Mouse (Mus musculus) liver, embryonic 13.5 days (tissue): Measurements from ENCODE around the gene Cobll1. TPM values are rescaled to one million over a fixed set of nuclear protein-coding genes. Genes with fewer than 3 reads are reported as not detected.

Source experiments
- ATAC-seq: fragments of 200-750 bp; cut with Nextera tagmentation; 2 replicates; pipeline ENCODE4 v1.8.0; 2017; ENCODE audit warnings: low read depth, mild to moderate bottlenecking, moderate number of reproducible peaks, moderate library complexity
- DNase-seq: peaks from one replicate; pipeline ENCODE4 v3.0.0; 2022
- H3K27ac ChIP-seq: fragments of 300-500 bp; sonication (generic); 2 replicates; pipeline ENCODE4 v1.5.1; 2015; ENCODE audit warnings: moderate library complexity, mild to moderate bottlenecking, inconsistent platforms
- H3K27me3 ChIP-seq: fragments of 300-500 bp; sonication (generic); 2 replicates; pipeline ENCODE4 v1.6.1; 2015; ENCODE audit warnings: mild to moderate bottlenecking, inconsistent platforms
- H3K36me3 ChIP-seq: fragments of 300-500 bp; sonication (generic); 2 replicates; pipeline ENCODE4 v1.6.1; 2015; ENCODE audit warnings: mild to moderate bottlenecking, inconsistent platforms
- H3K4me1 ChIP-seq: fragments of 300-500 bp; sonication (generic); replicated peaks from 2 replicates; pipeline ENCODE4 v1.6.1; 2015; ENCODE audit warnings: inconsistent platforms
- H3K4me2 ChIP-seq: fragments of 300-500 bp; sonication (generic); 2 replicates; pipeline ENCODE4 v1.6.1; 2015; ENCODE audit warnings: inconsistent platforms, mild to moderate bottlenecking, moderate library complexity
- H3K4me3 ChIP-seq: fragments of 300-500 bp; sonication (generic); replicated peaks from 2 replicates; pipeline ENCODE4 v1.5.1; 2015; ENCODE audit warnings: mild to moderate bottlenecking, inconsistent platforms
- H3K9ac ChIP-seq: fragments of 300-500 bp; sonication (generic); 2 replicates; pipeline ENCODE4 v1.6.1; 2015; ENCODE audit warnings: mild to moderate bottlenecking, inconsistent platforms
- H3K9me3 ChIP-seq: fragments of 300-500 bp; sonication (generic); replicated peaks from 2 replicates; pipeline ENCODE4 v1.6.1; 2016; ENCODE audit warnings: inconsistent platforms
- WGBS: fragments of 180-500 bp; shearing (Covaris S2); methylation state at CpG from one replicate; pipeline ENCODE4 v1.1.7; 2015; ENCODE audit not compliant: insufficient replicate concordance; 5-methylcytosine and 5-hydroxymethylcytosine counted together
- polyA plus RNA-seq: library from polyadenylated mRNA; unstranded; fragments of >200 nt; fragmentation: Nextera tagmentation; extraction: Ambion mirVana; gene quantifications from 2 replicates; pipeline ENCODE4 v1.2.1, GENCODE M21; 2015

The Cobll1 gene
- polyA plus RNA-seq, 1 experiment from 2014 or later: 2.3 TPM

- H3K27ac ChIP-seq: no peak overlapping the region
- H3K4me3 ChIP-seq: no peak overlapping the region
- H3K36me3 ChIP-seq: no peaks in the 10 kb centered on the region
- no peaks in the 10 kb centered on the region for H3K4me1 ChIP-seq
- 73% methylated on average over 6 of the region's 6 CpGs for WGBS
- H3K9ac ChIP-seq: no peak overlapping the region
- H3K27me3 ChIP-seq: no peaks in the 10 kb centered on the region
- no peak for ATAC-seq
- no peak for DNase-seq
- H3K4me2 ChIP-seq: no peak overlapping the region
- no peaks in the 10 kb centered on the region for H3K9me3 ChIP-seq
Measured at GRCm38 (mm10) chr2:65140330-65140922, 98.8 kb downstream of the Cobll1 start.

DNA sequence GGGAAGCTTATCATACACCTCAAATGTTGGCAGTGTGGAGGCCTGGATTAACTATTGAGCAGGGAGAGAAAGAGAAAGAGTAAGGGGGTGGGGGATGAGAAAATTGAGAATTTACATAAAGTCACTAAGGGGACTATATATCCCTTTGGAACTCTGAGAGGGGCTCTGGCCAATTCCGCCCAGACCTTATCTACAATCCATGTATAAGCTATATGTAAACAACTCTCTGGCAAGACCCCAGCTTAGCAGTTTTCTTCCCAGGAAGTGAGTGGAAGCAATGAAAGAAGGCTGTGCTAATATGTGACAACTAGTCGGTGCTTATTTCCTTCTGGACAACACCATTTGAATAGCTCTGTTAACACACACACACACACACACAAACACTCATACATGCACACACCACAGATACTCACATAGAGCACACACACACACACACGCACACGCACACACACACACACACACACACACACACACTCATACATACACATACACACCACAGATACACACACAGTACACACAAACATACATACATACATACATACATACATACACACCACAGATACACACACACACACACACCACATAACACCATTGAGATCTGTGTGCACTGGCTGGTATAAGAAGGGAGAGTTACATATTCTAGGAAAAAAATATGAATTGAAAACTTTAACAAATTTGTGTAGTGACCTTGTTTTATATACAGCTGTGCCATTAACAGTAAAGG lies 99.4 kb downstream of the Cobll1 start:
- Histone ChIP-seq H3K27me3 (no peaks in the 10 kb centered on the region), H3K4me3 (no peak overlapping the region), H3K9me3 (no peaks in the 10 kb centered on the region), H3K4me2 (no peak overlapping the region), H3K4me1 (no peaks in the 10 kb centered on the region), H3K36me3 (no peaks in the 10 kb centered on the region), H3K27ac (no peak overlapping the region), H3K9ac (no peak overlapping the region)
- no peak for ATAC-seq
- no peak for DNase-seq
- 63% methylated on average over 4 of the region's 4 CpGs for WGBS

DNA sequence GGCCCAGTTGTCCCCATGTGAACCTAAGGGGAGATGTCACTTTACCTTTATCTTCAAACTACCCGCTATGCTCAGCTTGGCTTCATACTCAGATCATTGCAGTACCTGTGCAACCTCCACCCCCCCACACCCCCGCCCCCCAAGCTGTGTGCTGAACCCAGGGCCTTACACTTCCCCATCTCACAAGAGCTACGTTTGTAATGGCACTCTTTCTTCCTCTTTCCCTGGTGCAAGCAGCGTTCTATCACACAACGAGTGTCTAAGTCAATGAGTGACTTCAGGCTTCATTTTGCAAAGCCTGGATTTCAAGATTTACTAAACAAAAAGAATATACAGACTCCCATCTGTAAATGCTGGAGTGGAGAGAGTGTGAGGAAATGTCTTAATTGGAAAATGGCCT lies 100.2 kb downstream of the Cobll1 start:
- 35% methylated on average over 5 of the region's 5 CpGs for WGBS
- Histone ChIP-seq H3K4me3 (no peak overlapping the region), H3K4me1 (no peaks in the 10 kb centered on the region), H3K4me2 (no peak overlapping the region), H3K27ac (no peak overlapping the region), H3K36me3 (no peaks in the 10 kb centered on the region), H3K27me3 (no peaks in the 10 kb centered on the region), H3K9me3 (no peaks in the 10 kb centered on the region), H3K9ac (no peak overlapping the region)
- no peak for ATAC-seq
- no peak for DNase-seq

GRCm38 (mm10) chr2:65126141-65126783 lies 112.9 kb downstream of the Cobll1 start:
- Histone ChIP-seq H3K36me3 (0 out of 2 replicates have a peak, but pooled peaks cover 7% of the 10 kb centered on the region), H3K27ac (no peak overlapping the region), H3K4me3 (no peak overlapping the region), H3K4me1 (no peaks in the 10 kb centered on the region), H3K9me3 (no peaks in the 10 kb centered on the region), H3K9ac (no peak overlapping the region), H3K4me2 (no peak overlapping the region), H3K27me3 (no peaks in the 10 kb centered on the region)
- DNase-seq: no peak
- WGBS: 70% methylated on average over 12 of the region's 12 CpGs
- ATAC-seq: no peak

DNA sequence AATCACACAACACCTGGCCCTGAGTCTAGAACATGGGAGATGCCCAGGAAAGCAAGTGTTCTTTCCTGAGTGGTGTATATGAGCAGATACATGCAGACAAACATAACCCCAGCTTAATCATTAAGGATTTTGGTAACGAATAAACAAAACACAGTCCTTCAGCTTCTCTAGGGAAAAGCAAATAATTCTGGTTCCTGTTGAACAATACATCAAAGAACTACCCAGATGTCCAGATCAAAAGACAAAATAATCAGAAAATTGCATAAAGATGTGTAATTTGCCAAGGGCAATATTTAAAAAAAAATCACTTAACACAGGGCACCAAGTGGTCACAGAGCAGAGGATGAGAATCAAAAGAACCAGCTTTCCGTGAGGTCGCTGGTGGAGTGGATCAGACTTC lies 115.5 kb downstream of the Cobll1 start:
- Histone ChIP-seq H3K4me3 (no peak overlapping the region), H3K36me3 (0 out of 2 replicates have a peak, but pooled peaks cover 4% of the 10 kb centered on the region), H3K4me1 (no peaks in the 10 kb centered on the region), H3K27ac (no peak overlapping the region), H3K27me3 (no peaks in the 10 kb centered on the region), H3K9ac (no peak overlapping the region), H3K9me3 (no peaks in the 10 kb centered on the region), H3K4me2 (no peak overlapping the region)
- no peak for DNase-seq
- no peak for ATAC-seq
- WGBS: 70% methylated on average over 3 of the region's 3 CpGs

GRCm38 (mm10) chr2:65121435-65121834 lies 117.8 kb downstream of the Cobll1 start:
- Histone ChIP-seq H3K27me3 (no peaks in the 10 kb centered on the region), H3K4me3 (no peak overlapping the region), H3K27ac (no peak overlapping the region), H3K4me2 (no peak overlapping the region), H3K9ac (no peak overlapping the region), H3K4me1 (no peaks in the 10 kb centered on the region), H3K36me3 (0 out of 2 replicates have a peak, but pooled peaks cover 4% of the 10 kb centered on the region), H3K9me3 (no peaks in the 10 kb centered on the region)
- ATAC-seq: no peak
- DNase-seq: no peak
- WGBS: 5% methylated on average over 1 of the region's 1 CpGs

DNA sequence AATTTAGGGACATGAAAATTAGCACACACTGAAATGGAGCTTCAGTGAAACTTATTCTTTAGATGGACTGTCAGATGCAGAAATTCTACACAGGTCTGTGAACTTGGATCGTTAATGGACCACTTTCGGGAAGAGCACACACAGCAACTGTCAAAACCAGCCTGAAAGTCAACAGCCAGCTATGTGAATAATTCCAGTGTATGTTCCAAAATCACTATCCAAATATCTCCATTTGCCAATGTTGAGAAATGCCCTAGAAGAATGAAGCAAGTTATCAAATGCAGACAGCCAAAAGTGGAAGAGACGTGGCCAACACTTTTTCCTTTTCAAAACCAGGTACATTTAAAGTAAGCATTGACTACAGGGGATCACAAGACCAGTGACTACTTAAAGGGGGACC lies 118.2 kb downstream of the Cobll1 start:
- H3K4me1 ChIP-seq: no peaks in the 10 kb centered on the region
- H3K9ac ChIP-seq: no peak overlapping the region
- H3K27me3 ChIP-seq: no peaks in the 10 kb centered on the region
- DNase-seq (no peak), ATAC-seq (no peak)
- H3K4me3 ChIP-seq: no peak overlapping the region
- H3K4me2 ChIP-seq: no peak overlapping the region
- H3K27ac ChIP-seq: no peak overlapping the region
- no peaks in the 10 kb centered on the region for H3K9me3 ChIP-seq
- H3K36me3 ChIP-seq: 0 out of 2 replicates have a peak, but pooled peaks cover 4% of the 10 kb centered on the region
- 45% methylated on average over 3 of the region's 3 CpGs for WGBS

DNA sequence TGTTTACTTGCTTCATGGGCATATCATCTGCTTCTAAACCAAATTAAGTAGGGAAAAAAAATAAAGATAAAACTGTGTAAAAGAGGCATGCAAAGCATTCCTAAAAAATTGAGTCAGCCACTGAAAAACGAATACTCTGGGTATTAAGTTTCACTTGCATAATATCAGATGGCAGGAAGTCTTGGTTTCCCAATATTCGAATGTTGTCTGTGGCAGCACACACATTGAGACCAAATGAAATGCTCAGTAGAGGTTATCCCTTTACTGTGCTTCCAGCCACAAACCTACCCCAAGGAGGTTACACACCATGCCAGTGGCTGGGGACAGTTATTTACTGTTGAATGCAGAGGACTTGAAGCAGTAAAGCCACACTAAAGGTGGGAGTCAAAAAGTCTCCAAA lies 119.1 kb downstream of the Cobll1 start:
- H3K9me3 ChIP-seq: no peaks in the 10 kb centered on the region
- no peak overlapping the region for H3K4me2 ChIP-seq
- WGBS: 41% methylated on average over 2 of the region's 2 CpGs
- ATAC-seq (no peak), DNase-seq (no peak)
- H3K36me3 ChIP-seq: no peaks in the 10 kb centered on the region
- no peaks in the 10 kb centered on the region for H3K4me1 ChIP-seq
- no peak overlapping the region for H3K9ac ChIP-seq
- H3K27me3 ChIP-seq: no peaks in the 10 kb centered on the region
- H3K27ac ChIP-seq: no peak overlapping the region
- H3K4me3 ChIP-seq: no peak overlapping the region

GRCm38 (mm10) chr2:65119667-65120066 lies 119.5 kb downstream of the Cobll1 start:
- Histone ChIP-seq H3K4me1 (no peaks in the 10 kb centered on the region), H3K27me3 (no peaks in the 10 kb centered on the region), H3K4me3 (no peak overlapping the region), H3K9ac (no peak overlapping the region), H3K9me3 (no peaks in the 10 kb centered on the region), H3K36me3 (no peaks in the 10 kb centered on the region), H3K4me2 (no peak overlapping the region), H3K27ac (no peak overlapping the region)
- no peak for ATAC-seq
- DNase-seq: no peak
- WGBS: 62% methylated on average over 8 of the region's 8 CpGs

DNA sequence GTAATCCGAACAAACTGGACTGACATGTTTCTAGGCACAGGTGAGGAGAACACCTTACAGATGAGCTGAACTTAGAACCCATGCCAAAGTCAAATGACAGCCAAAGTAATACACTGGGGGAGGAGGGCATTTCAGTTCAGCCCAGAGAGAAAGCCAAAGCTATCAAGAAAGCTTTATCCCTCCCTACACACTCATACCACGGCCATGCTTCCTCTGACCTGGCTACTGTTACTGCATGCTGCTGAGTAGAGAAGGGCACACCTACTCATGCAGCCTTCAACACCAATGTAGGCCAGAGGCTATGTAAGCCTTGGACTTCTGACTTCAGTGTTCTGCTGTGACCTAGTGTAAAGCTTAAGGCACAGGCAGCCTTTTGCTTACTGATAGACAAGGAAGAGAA lies 120.1 kb downstream of the Cobll1 start:
- H3K27me3 ChIP-seq: no peaks in the 10 kb centered on the region
- no peak for DNase-seq
- H3K4me1 ChIP-seq: no peaks in the 10 kb centered on the region
- no peak overlapping the region for H3K9ac ChIP-seq
- H3K4me3 ChIP-seq: no peak overlapping the region
- H3K4me2 ChIP-seq: no peak overlapping the region
- no peaks in the 10 kb centered on the region for H3K9me3 ChIP-seq
- no peak for ATAC-seq
- 61% methylated on average over 2 of the region's 2 CpGs for WGBS
- H3K36me3 ChIP-seq: no peaks in the 10 kb centered on the region
- H3K27ac ChIP-seq: no peak overlapping the region

- H3K27ac ChIP-seq: no peak overlapping the region
- H3K9me3 ChIP-seq: no peaks in the 10 kb centered on the region
- no peak overlapping the region for H3K9ac ChIP-seq
- DNase-seq: no peak
- no peaks in the 10 kb centered on the region for H3K4me1 ChIP-seq
- 56% methylated on average over 2 of the region's 2 CpGs for WGBS
- no peak for ATAC-seq
- H3K36me3 ChIP-seq: no peaks in the 10 kb centered on the region
- H3K4me2 ChIP-seq: no peak overlapping the region
- H3K27me3 ChIP-seq: no peaks in the 10 kb centered on the region
- no peak overlapping the region for H3K4me3 ChIP-seq
Measured at GRCm38 (mm10) chr2:65117859-65118258, 121.3 kb downstream of the Cobll1 start.
